Mouse (Mus musculus) lung, embryonic 14.5 days (tissue): ENCODE measurements around the gene Tgfbr3l. TPM values are rescaled to one million over a fixed set of nuclear protein-coding genes. Genes with fewer than 3 reads are reported as not detected.
A peak's percentile ranks its signal among the peaks of the same experiment; 100 is the strongest.
"Not testable (repeated sequence)": the region's sequence is repeated elsewhere in the genome, so short reads cannot be mapped to it uniquely, and the experiment has no call there.

Experiments
- ATAC-seq: fragments of 200-750 bp; cut with Nextera tagmentation; 2 replicates; pipeline ENCODE4 v1.8.0; 2017; ENCODE audit warnings: mild to moderate bottlenecking, moderate TSS enrichment, moderate library complexity; ENCODE audit not compliant: insufficient read depth
- DNase-seq: peaks from one replicate; pipeline ENCODE4 v3.0.0-alpha.2; 2015
- H3K27ac ChIP-seq: fragments of 300-500 bp; sonication (generic); 2 replicates; pipeline ENCODE4 v1.5.1; 2014; ENCODE audit warnings: low read depth, mild to moderate bottlenecking, moderate library complexity
- H3K27me3 ChIP-seq: fragments of 300-500 bp; sonication (generic); 2 replicates; pipeline ENCODE4 v1.6.1; 2014; ENCODE audit warnings: low read length, control low read depth; ENCODE audit not compliant: insufficient read depth
- H3K36me3 ChIP-seq: fragments of 300-500 bp; sonication (generic); 2 replicates; pipeline ENCODE4 v1.6.1; 2014; ENCODE audit warnings: control low read depth; ENCODE audit not compliant: insufficient read depth
- H3K4me1 ChIP-seq: fragments of 300-500 bp; sonication (generic); 2 replicates; pipeline ENCODE4 v1.6.1; 2014; ENCODE audit warnings: antibody characterized with exemption, control low read depth; ENCODE audit not compliant: insufficient read depth
- H3K4me2 ChIP-seq: fragments of 300-500 bp; sonication (generic); 2 replicates; pipeline ENCODE4 v1.6.1; 2014; ENCODE audit warnings: mild to moderate bottlenecking
- H3K4me3 ChIP-seq: fragments of 300-500 bp; sonication (generic); 2 replicates; pipeline ENCODE4 v1.5.1; 2014; ENCODE audit warnings: low read depth, low read length
- H3K9ac ChIP-seq: fragments of 300-500 bp; sonication (generic); 2 replicates; pipeline ENCODE4 v1.6.1; 2014
- H3K9me3 ChIP-seq: fragments of 300-500 bp; sonication (generic); 2 replicates; pipeline ENCODE4 v1.6.1; 2016; ENCODE audit warnings: low read depth, low read length, control low read depth
- CTCF ChIP-seq: IDR thresholded peaks from 2 replicates; pipeline ENCODE4 v1.5.1; 2016; ENCODE audit warnings: antibody characterized with exemption, low read depth
- WGBS: fragments of 180-500 bp; shearing (Covaris S2); extraction: QIAGEN DNeasy Blood & Tissue Kit; methylation state at CpG from one replicate; pipeline ENCODE4 v1.1.7; 2014; 5-methylcytosine and 5-hydroxymethylcytosine counted together
- polyA plus RNA-seq: library from polyadenylated mRNA; unstranded; fragments of >200 nt; fragmentation: Nextera tagmentation; extraction: Ambion mirVana; gene quantifications from 2 replicates; pipeline ENCODE4 v1.2.1, GENCODE M21; 2014

Tgfbr3l gene
- polyA plus RNA-seq, 1 experiment from 2014 or later: 2.0 TPM

GRCm38 (mm10) chr8:4250306-4250970, 2.4 kb downstream of the Tgfbr3l start:
- TF ChIP-seq CTCF: peak; percentile 88
- peaks cover 44% of the 10 kb centered on the region for H3K36me3 ChIP-seq
- H3K4me2 ChIP-seq: no peak overlapping the region
- no peak overlapping the region for H3K9ac ChIP-seq
- H3K27ac ChIP-seq: no peak overlapping the region
- no peaks in the 10 kb centered on the region for H3K9me3 ChIP-seq
- H3K4me3 ChIP-seq: no peak overlapping the region
- ATAC-seq (peak; percentile 14; the same call in 1 of the 2 replicates), DNase-seq (peak; percentile 90)
- H3K27me3 ChIP-seq: no peaks in the 10 kb centered on the region
- 39% methylated on average over 26 of the region's 26 CpGs for WGBS
- 0 out of 2 replicates have a peak, but pooled peaks cover 3% of the 10 kb centered on the region for H3K4me1 ChIP-seq

- H3K4me3 ChIP-seq: peak overlapping the region; percentile 73
- no peak for TF ChIP-seq CTCF
- no peaks in the 10 kb centered on the region for H3K9me3 ChIP-seq
- DNase-seq (no peak), ATAC-seq (peak; percentile 0; the same call in 1 of the 2 replicates)
- peak overlapping the region; percentile 67 for H3K9ac ChIP-seq
- H3K4me2 ChIP-seq: peak overlapping the region; percentile 81
- H3K4me1 ChIP-seq: 0 out of 2 replicates have a peak, but pooled peaks cover 3% of the 10 kb centered on the region
- H3K27me3 ChIP-seq: no peaks in the 10 kb centered on the region
- 48% methylated on average over 8 of the region's 8 CpGs for WGBS
- H3K36me3 ChIP-seq: peaks cover 44% of the 10 kb centered on the region
- H3K27ac ChIP-seq: no peak overlapping the region
These were observed 4.2 kb downstream of the Tgfbr3l start for GRCm38 (mm10) chr8:4252116-4252760.

- DNase-seq (peak; percentile 99), ATAC-seq (peak; percentile 91)
- peak within 1 kb of the TSS; percentile 73 for H3K4me3 ChIP-seq
- WGBS: 1% methylated on average over 69 of the region's 69 CpGs
- H3K9me3 ChIP-seq: no peaks in the 10 kb centered on the region
- peak within 1 kb of the TSS; percentile 81 for H3K4me2 ChIP-seq
- H3K9ac ChIP-seq: peak within 1 kb of the TSS; percentile 67
- peaks cover 39% of the 10 kb centered on the region for H3K36me3 ChIP-seq
- H3K27ac ChIP-seq: peak within 1 kb of the TSS; percentile 84
- no peaks in the 10 kb centered on the region for H3K27me3 ChIP-seq
- 0 out of 2 replicates have a peak, but pooled peaks cover 3% of the 10 kb centered on the region for H3K4me1 ChIP-seq
- TF ChIP-seq CTCF: no peak
These were observed 5.2 kb downstream of the Tgfbr3l start, which contains the start of gene Snapc2 for GRCm38 (mm10) chr8:4252934-4253841. Snapc2 (plus strand) TSS chr8:4253080.

- 57% methylated on average over 6 of the region's 6 CpGs for WGBS
- DNase-seq (peak; percentile 75), ATAC-seq (no peak)
- Histone ChIP-seq H3K4me1 (0 out of 2 replicates have a peak, but pooled peaks cover 3% of the 10 kb centered on the region), H3K27me3 (no peaks in the 10 kb centered on the region), H3K4me3 (peak overlapping the region; percentile 73), H3K9ac (peak overlapping the region; percentile 67), H3K9me3 (no peaks in the 10 kb centered on the region), H3K27ac (no peak overlapping the region), H3K4me2 (peak overlapping the region; percentile 81), H3K36me3 (peaks cover 35% of the 10 kb centered on the region)
- peak; percentile 58 for TF ChIP-seq CTCF
These were observed 6.0 kb downstream of the Tgfbr3l start for GRCm38 (mm10) chr8:4254001-4254400.

- not testable (repeated sequence) for ATAC-seq, H3K4me2 ChIP-seq, H3K27me3 ChIP-seq
These were observed 7.5 kb downstream of the Tgfbr3l start for GRCm38 (mm10) chr8:4255471-4255870.

GRCm38 (mm10) chr8:4256911-4257310, 8.9 kb downstream of the Tgfbr3l start:
- no peak for TF ChIP-seq CTCF
- peak overlapping the region; percentile 77 for H3K4me2 ChIP-seq
- H3K9ac ChIP-seq: no peak overlapping the region; the same call in 1 of the 2 replicates
- H3K4me3 ChIP-seq: no peak overlapping the region
- H3K9me3 ChIP-seq: no peaks in the 10 kb centered on the region
- no peak overlapping the region for H3K27ac ChIP-seq
- no peaks in the 10 kb centered on the region for H3K27me3 ChIP-seq
- WGBS: 48% methylated on average over 4 of the region's 4 CpGs
- H3K4me1 ChIP-seq: 0 out of 2 replicates have a peak, but pooled peaks cover 3% of the 10 kb centered on the region
- DNase-seq (peak; percentile 28), ATAC-seq (no peak)
- peaks cover 54% of the 10 kb centered on the region for H3K36me3 ChIP-seq

More at GRCm38 (mm10) chr8:4255471-4255870, 7.5 kb downstream of the Tgfbr3l start:
- H3K27ac ChIP-seq, H3K4me3 ChIP-seq, H3K9ac ChIP-seq, H3K4me1 ChIP-seq, DNase-seq, H3K9me3 ChIP-seq: not testable (repeated sequence)
- peaks cover 41% of the 10 kb centered on the region for H3K36me3 ChIP-seq
- WGBS: 80% methylated on average over 7 of the region's 7 CpGs
